Mouse (Mus musculus) gastrocnemius, adult 8-10 months (tissue): ENCODE data around the gene Nemp1. TPM values are rescaled to one million over a fixed set of nuclear protein-coding genes. Genes with fewer than 3 reads are reported as not detected.

Experiments
- total RNA-seq, 4 experiments: library from RNA; stranded (reverse); gene quantifications; 2 replicates each; pipeline ENCODE4 v1.2.4; 2022

The Nemp1 gene
- total RNA-seq, 4 experiments from 2014 or later, result 2.0 to 2.6 (median 2.3) TPM

Other genes with a start within 250 kb of the Nemp1 start
- gene Stac3, start 165.2 kb upstream of the Nemp1 start, total RNA-seq, result 100 to 1,000 TPM; 386 to 447 (median 408) TPM
- 10 to 100 TPM in 1 of 4 experiments, 1 to 10 TPM in 3; 4.6 to 11.1 (median 7.6) TPM for gene Ndufa4l2, start 151.9 kb upstream of the Nemp1 start, total RNA-seq
- 10 to 100 TPM; 20.3 to 23.0 (median 22.8) TPM for gene Shmt2, start 144.5 kb upstream of the Nemp1 start, total RNA-seq
- under 1 TPM in 2 of 4 experiments, not detected in 2; 0.16 to 0.27 TPM for gene Nxph4, start 132.3 kb upstream of the Nemp1 start, total RNA-seq
- 10 to 100 TPM; 25.5 to 45.5 (median 36.3) TPM for gene Lrp1, start 45.8 kb upstream of the Nemp1 start, total RNA-seq
- gene Stat6, start 23.9 kb upstream of the Nemp1 start, total RNA-seq, result 10 to 100 TPM; 14.1 to 15.3 (median 14.2) TPM
- 1 to 10 TPM; 2.1 to 3.6 (median 2.8) TPM for gene Nab2, start 1.7 kb downstream of the Nemp1 start, total RNA-seq
- not detected for gene Myo1a, start 38.3 kb downstream of the Nemp1 start, total RNA-seq
- not detected for gene Tac2, start 57.6 kb downstream of the Nemp1 start, total RNA-seq
- gene Zbtb39, start 72.6 kb downstream of the Nemp1 start, total RNA-seq, result 1 to 10 TPM; 6.0 to 8.1 (median 6.4) TPM
- gene Gpr182, start 84.8 kb downstream of the Nemp1 start, total RNA-seq, result under 1 TPM; 0.34 to 0.48 (median 0.42) TPM
- under 1 TPM in 1 of 4 experiments, not detected in 3; 0.11 TPM for gene Rdh1, start 92.8 kb downstream of the Nemp1 start, total RNA-seq
- under 1 TPM in 2 of 4 experiments, not detected in 2; 0.48 to 0.75 TPM for gene Rdh16f1, start 92.9 kb downstream of the Nemp1 start, total RNA-seq
- under 1 TPM in 3 of 4 experiments, not detected in 1; 0.12 to 0.58 (median 0.56) TPM for gene Rdh9, start 109.5 kb downstream of the Nemp1 start, total RNA-seq
- gene Rdh16, start 134.3 kb downstream of the Nemp1 start, total RNA-seq, result under 1 TPM in 1 of 4 experiments, not detected in 3; 0.11 TPM
- not detected for gene Rdh19, start 183.0 kb downstream of the Nemp1 start, total RNA-seq
- gene Rdh16f2, start 199.6 kb downstream of the Nemp1 start, total RNA-seq, result not detected
- gene Rdh7, start 221.9 kb downstream of the Nemp1 start, total RNA-seq, result under 1 TPM in 1 of 4 experiments, not detected in 3; 0.40 TPM
- not detected for gene Sdr9c7, start 231.6 kb downstream of the Nemp1 start, total RNA-seq